Mouse (Mus musculus) brain, embryonic 14.5 days (tissue): ENCODE measurements around the gene Fam173a. TPM values are rescaled to one million over a fixed set of nuclear protein-coding genes. Genes with fewer than 3 reads are reported as not detected.
"Not testable (repeated sequence)": the region's sequence is repeated elsewhere in the genome, so short reads cannot be mapped to it uniquely, and the experiment has no call there.

Experiments used
- DNase-seq: peaks from one replicate; pipeline ENCODE4 v3.0.0-alpha.2; 2011; ENCODE audit warnings: low read depth
- CTCF ChIP-seq: fragments of 200-500 bp; IDR thresholded peaks from 2 replicates; pipeline ENCODE4 v1.5.1; 2012; ENCODE audit warnings: inconsistent platforms, mild to moderate bottlenecking, moderate library complexity, borderline replicate concordance; ENCODE audit not compliant: insufficient read depth, insufficient read length; ENCODE audit errors: extremely low read depth
- POLR2A ChIP-seq: fragments of 200-500 bp; IDR thresholded peaks from 2 replicates; pipeline ENCODE4 v1.6.1; 2012; ENCODE audit warnings: mild to moderate bottlenecking, inconsistent platforms, borderline replicate concordance; ENCODE audit not compliant: poor library complexity, insufficient read depth, insufficient read length, severe bottlenecking; ENCODE audit errors: extremely low read depth
- polyA plus RNA-seq: library from polyadenylated mRNA; depleted of rRNA; stranded (reverse); fragments of >200 nt; gene quantifications from 2 replicates; pipeline ENCODE4 v1.2.3, GENCODE M21; 2012; rRNA removed

Gene Fam173a
- polyA plus RNA-seq, 1 experiment, result 93.9 TPM

DNA sequence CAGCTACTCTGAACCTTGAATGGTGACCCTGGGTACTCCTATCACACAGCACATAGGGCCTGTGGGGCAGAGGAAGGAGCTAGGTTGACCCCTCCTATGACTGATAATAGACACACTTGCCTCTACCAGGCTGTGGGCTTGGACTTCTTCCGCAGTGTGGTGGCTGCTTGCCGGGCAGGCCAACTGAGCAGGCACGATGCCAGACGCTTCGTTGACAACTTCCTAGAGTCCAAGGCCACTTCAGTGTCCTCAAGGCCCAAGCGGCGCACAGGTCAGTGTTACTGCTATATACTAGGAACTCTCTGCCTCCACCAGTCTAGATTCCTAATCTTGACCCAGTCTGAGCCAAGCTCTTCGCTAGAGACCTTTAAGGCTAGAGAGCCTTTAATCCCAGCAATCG is 48.9 kb downstream of the Fam173a start:
- no peak for TF ChIP-seq CTCF
- no peak for TF ChIP-seq POLR2A

DNA sequence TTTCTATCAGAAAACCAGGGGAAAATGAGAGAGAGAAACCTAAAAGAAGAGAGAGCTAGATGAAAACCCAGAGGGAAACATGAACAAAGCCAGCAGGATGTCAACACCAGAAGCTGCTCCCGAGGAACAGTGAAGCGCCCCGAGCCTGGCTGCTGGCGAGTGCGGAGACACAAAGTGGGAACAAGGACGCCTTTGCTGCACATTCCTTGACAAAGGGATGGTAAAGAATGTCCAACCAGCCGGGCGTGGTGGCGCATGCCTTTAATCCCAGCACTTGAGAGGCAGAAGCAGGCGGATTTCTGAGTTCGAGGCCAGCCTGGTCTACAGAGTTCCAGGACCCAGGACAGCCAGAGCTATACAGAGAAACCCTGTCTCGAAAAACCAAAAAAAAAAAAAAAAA is 51.2 kb downstream of the Fam173a start:
- not testable (repeated sequence) for DNase-seq

More for the DNA sequence above, 48.9 kb downstream of the Fam173a start:
- no peak for DNase-seq

Other genes starting within 250 kb of the Fam173a start
- 17.6 and 17.9 TPM in 2 replicates for gene Sox8, start 222.2 kb downstream of the Fam173a start, polyA plus RNA-seq
- 11.7 and 16.0 TPM in 2 replicates for gene Lmf1, start 213.8 kb downstream of the Fam173a start, polyA plus RNA-seq
- 0.90 and 1.1 TPM in 2 replicates for gene Gng13, start 75.7 kb downstream of the Fam173a start, polyA plus RNA-seq
- gene Chtf18, start 65.5 kb downstream of the Fam173a start, polyA plus RNA-seq, result 12.4 and 18.7 TPM in 2 replicates
- gene Rpusd1, start 65.2 kb downstream of the Fam173a start, polyA plus RNA-seq, result 43.2 and 59.4 TPM in 2 replicates
- gene Mslnl, start 56.9 kb downstream of the Fam173a start, polyA plus RNA-seq, result 0.09 TPM in 1 of 2 replicates, not detected in the other
- gene Msln, start 38.5 kb downstream of the Fam173a start, polyA plus RNA-seq, result 0.07 and 0.19 TPM in 2 replicates
- 26.7 and 30.6 TPM in 2 replicates for gene Narfl, start 19.1 kb downstream of the Fam173a start, polyA plus RNA-seq
- gene Haghl, start 7.2 kb downstream of the Fam173a start, polyA plus RNA-seq, result 167 and 268 TPM in 2 replicates
- 0.08 and 0.11 TPM in 2 replicates for gene Ccdc78, start 6.3 kb downstream of the Fam173a start, polyA plus RNA-seq
- 0.12 and 0.21 TPM in 2 replicates for gene AC134908.4, start 2.8 kb upstream of the Fam173a start, polyA plus RNA-seq
- gene Metrn, start 4.2 kb upstream of the Fam173a start, polyA plus RNA-seq, result 107 and 109 TPM in 2 replicates
- gene Fbxl16, start 16.2 kb upstream of the Fam173a start, polyA plus RNA-seq, result 91.8 and 101 TPM in 2 replicates
- 47.0 and 57.5 TPM in 2 replicates for gene Wdr24, start 30.7 kb upstream of the Fam173a start, polyA plus RNA-seq
- 80.0 and 93.6 TPM in 2 replicates for gene Jmjd8, start 36.0 kb upstream of the Fam173a start, polyA plus RNA-seq
- gene Stub1, start 40.5 kb upstream of the Fam173a start, polyA plus RNA-seq, result 252 and 308 TPM in 2 replicates
- gene Rhbdl1, start 44.4 kb upstream of the Fam173a start, polyA plus RNA-seq, result 56.2 and 67.3 TPM in 2 replicates
- gene Gm20683, start 48.9 kb upstream of the Fam173a start, polyA plus RNA-seq, result 26.6 and 40.8 TPM in 2 replicates
- 88.4 and 111 TPM in 2 replicates for gene Rhot2, start 52.0 kb upstream of the Fam173a start, polyA plus RNA-seq
- 49.5 and 81.1 TPM in 2 replicates for gene Wdr90, start 68.6 kb upstream of the Fam173a start, polyA plus RNA-seq
- gene Mcrip2, start 75.9 kb upstream of the Fam173a start, polyA plus RNA-seq, result 11.7 and 14.8 TPM in 2 replicates
- 71.4 and 89.5 TPM in 2 replicates for gene Mettl26, start 82.2 kb upstream of the Fam173a start, polyA plus RNA-seq
- 0.66 and 0.90 TPM in 2 replicates for gene Wfikkn1, start 88.0 kb upstream of the Fam173a start, polyA plus RNA-seq
- 88.3 and 98.8 TPM in 2 replicates for gene Rab40c, start 126.8 kb upstream of the Fam173a start, polyA plus RNA-seq
- 117 and 126 TPM in 2 replicates for gene Pigq, start 152.0 kb upstream of the Fam173a start, polyA plus RNA-seq
- gene Nhlrc4, start 152.1 kb upstream of the Fam173a start, polyA plus RNA-seq, result 0.08 and 0.56 TPM in 2 replicates
- gene A930017K11Rik, start 159.7 kb upstream of the Fam173a start, polyA plus RNA-seq, result 0.66 and 1.0 TPM in 2 replicates
- 50.4 and 50.5 TPM in 2 replicates for gene Capn15, start 192.9 kb upstream of the Fam173a start, polyA plus RNA-seq